In genomic region chr19:55754303-55754702, GRCm38 (mm10) we compare ENCODE assay signal across 15 mouse cellular contexts. TPM values are rescaled to one million over a fixed set of nuclear protein-coding genes. Genes with fewer than 3 reads are reported as not detected.
DNase-seq lines count a peak whose midpoint lies in the region; ATAC-seq and TF ChIP-seq lines count a peak whose summit lies in the region.
"Had no signal": no experiment of that assay in that cellular context is flagged by ENCODE, and none has a peak within 500 bp of the region (broad histone marks: within the 10 kb centered on the region; RNA-seq: fewer than 3 reads in every experiment).

No protein-coding gene starts in this region.

- H3K27ac ChIP-seq in heart, embryonic 12.5 days (ENCODE audit: poor library complexity, severe bottlenecking) = peak overlapping the region; percentile 74
- H3K27ac ChIP-seq in heart, embryonic 16.5 days (ENCODE audit: low read length) = peak overlapping the region; percentile 62
- H3K27ac ChIP-seq in left cerebral cortex, adult 2 months = no peak overlapping the region
- H3K27ac ChIP-seq: forebrain, embryonic 13.5 days; liver, embryonic 13.5 days; midbrain, embryonic 13.5 days had no signal

- peaks cover 84% of the 10 kb centered on the region for H3K4me1 ChIP-seq in heart, embryonic 12.5 days (replicated peaks)
- H3K4me1 ChIP-seq in heart, embryonic 16.5 days (ENCODE audit: control insufficient read depth, insufficient read depth, low read length) = peaks cover 64% of the 10 kb centered on the region

- H3K9me3 ChIP-seq in heart, embryonic 12.5 days (replicated peaks) = no peaks in the 10 kb centered on the region
- no peaks in the 10 kb centered on the region for H3K9me3 ChIP-seq in heart, embryonic 16.5 days (replicated peaks; ENCODE audit: control insufficient read depth, low read length)
- H3K9me3 ChIP-seq: forebrain, embryonic 13.5 days; liver, embryonic 13.5 days; midbrain, embryonic 13.5 days had no signal

- intact Hi-C loops in left cerebral cortex, adult 2 months (cut with DNase I) = no loop called here

- H3K4me3 ChIP-seq in heart, embryonic 12.5 days = no peak overlapping the region
- H3K4me3 ChIP-seq in heart, embryonic 16.5 days (ENCODE audit: low read length) = no peak overlapping the region
- no peak overlapping the region for H3K4me3 ChIP-seq in left cerebral cortex, adult 2 months
- H3K4me3 ChIP-seq: forebrain, embryonic 13.5 days; liver, embryonic 13.5 days; midbrain, embryonic 13.5 days had no signal

- peaks cover 4% of the 10 kb centered on the region; the same call in 1 of the 2 replicates for H3K36me3 ChIP-seq in heart, embryonic 12.5 days
- no peaks in the 10 kb centered on the region for H3K36me3 ChIP-seq in heart, embryonic 16.5 days (ENCODE audit: control insufficient read depth, insufficient read depth)
- H3K36me3 ChIP-seq: liver, embryonic 13.5 days; midbrain, embryonic 13.5 days had no signal

- no peak for TF ChIP-seq CTCF in left cerebral cortex, adult 2 months (IDR thresholded peaks at IDR 0.05)

- peak overlapping the region; percentile 38 for H3K4me2 ChIP-seq in heart, embryonic 12.5 days
- H3K4me2 ChIP-seq in heart, embryonic 16.5 days (ENCODE audit: low read depth, low read length) = peak overlapping the region; percentile 41
- H3K4me2 ChIP-seq: forebrain, embryonic 13.5 days; liver, embryonic 13.5 days; midbrain, embryonic 13.5 days had no signal

- WGBS in heart, embryonic 12.5 days = 49% methylated on average over 7 of the region's 7 CpGs
- WGBS in heart, embryonic 16.5 days = 36% methylated on average over 7 of the region's 7 CpGs

- no peak for DNase-seq in heart, postnatal 4 days
- peak; percentile 34 for DNase-seq in Muller cell, postnatal 12 days (ENCODE audit: inconsistent ontology term)
- DNase-seq in lung, postnatal 14 days = peak; percentile 21
- no peak for DNase-seq in left cerebral cortex, adult 2 months (ENCODE audit: extremely low spot score in 1 of 2, low spot score in 2 of 2)
- DNase-seq in layer of hippocampus, adult 8-10 months (ENCODE audit: low spot score in 2 of 2) = no peak
- DNase-seq in urinary bladder, postnatal 4 days (ENCODE audit: low spot score in 2 of 2) = no peak
- DNase-seq: adrenal gland, postnatal 14 days; gastrocnemius, postnatal 10 days; liver, embryonic 13.5 days; right cerebral cortex, postnatal 25 days had no signal

- no peak overlapping the region for H3K9ac ChIP-seq in heart, embryonic 12.5 days
- no peak overlapping the region for H3K9ac ChIP-seq in heart, embryonic 16.5 days (ENCODE audit: low read length)
- H3K9ac ChIP-seq: forebrain, embryonic 13.5 days; liver, embryonic 13.5 days; midbrain, embryonic 13.5 days had no signal

- no peaks in the 10 kb centered on the region for H3K27me3 ChIP-seq in heart, embryonic 12.5 days (replicated peaks)
- no peaks in the 10 kb centered on the region for H3K27me3 ChIP-seq in heart, embryonic 16.5 days (ENCODE audit: control insufficient read depth, insufficient read depth, low read length)
- H3K27me3 ChIP-seq: midbrain, embryonic 13.5 days had no signal

- peak; percentile 26; the same call in 1 of the 2 replicates for ATAC-seq in heart, embryonic 12.5 days (ENCODE audit: insufficient number of reproducible peaks, low FRiP score)
- peak; percentile 25; the same call in 1 of the 2 replicates for ATAC-seq in heart, embryonic 16.5 days (replicated peaks; ENCODE audit: extremely low read depth, insufficient read depth, low FRiP score)
- ATAC-seq: forebrain, embryonic 13.5 days; hindbrain, embryonic 16.5 days; midbrain, embryonic 13.5 days had no signal

RNA-seq across cellular contexts. Expression of gene Tcf7l2, which starts 12.7 kb away (rescaled TPM):
- polyA plus RNA-seq in heart, embryonic 12.5 days (2016; fragmentation: Nextera tagmentation; extraction: Ambion mirVana) = 59.7 and 64.7 TPM in 2 replicates
- 10 to 100 TPM; 24.6 to 28.6 TPM for total RNA-seq in heart, postnatal 4 days (2021)
- 36.6 and 45.6 TPM in 2 replicates for polyA plus RNA-seq in heart, embryonic 16.5 days (2015; fragmentation: Nextera tagmentation; extraction: Ambion mirVana)
- total RNA-seq in left cerebral cortex, adult 2 months (2021) = 1 to 10 TPM; 8.1 to 9.0 TPM
- total RNA-seq in layer of hippocampus, adult 8-10 months (2022) = 10 to 100 TPM in 2 of 4 experiments, 1 to 10 TPM in 2; 7.6 to 12.1 (median 9.9) TPM

Comparison
In these comparisons a context has a peak if more than half of its experiments do, and no peak if none do; other contexts are left out.
1. DNase-seq: peak in Muller cell, postnatal 12 days (single experiment) and lung, postnatal 14 days (single experiment); none in heart, postnatal 4 days (single experiment), left cerebral cortex, adult 2 months (0 of 2), layer of hippocampus, adult 8-10 months (0 of 2) and urinary bladder, postnatal 4 days (0 of 2).